Mouse (Mus musculus) layer of hippocampus, postnatal 25 days (tissue): ENCODE data around the gene Tas2r113. TPM values are rescaled to one million over a fixed set of nuclear protein-coding genes. Genes with fewer than 3 reads are reported as not detected.
"Not testable (repeated sequence)": the region's sequence is repeated elsewhere in the genome, so short reads cannot be mapped to it uniquely, and the experiment has no call there.

Experiments used
- DNase-seq, 2 experiments: peaks; one replicate each; pipeline ENCODE4 v3.0.0; 2022; ENCODE audit warnings: mixed read lengths in 2 of 2, low spot score in 1 of 2; ENCODE audit errors: extremely low spot score in 1 of 2
- total RNA-seq, 2 experiments: library from RNA; stranded (reverse); gene quantifications; 2 replicates each; pipeline ENCODE4 v1.2.3; 2021

The Tas2r113 gene
- total RNA-seq, result not detected

GRCm38 (mm10) chr6:132892711-132893110 is at the start of gene Tas2r113:
Gene Tas2r113 (plus strand): TSS chr6:132893011.
- no peak for DNase-seq

GRCm38 (mm10) chr6:132846842-132847241 is 46.0 kb upstream of the Tas2r113 start, which contains the start of gene Tas2r123:
Gene Tas2r123 (plus strand): TSS chr6:132847142.
- DNase-seq, result no peak

GRCm38 (mm10) chr6:132855138-132855537 is 37.7 kb upstream of the Tas2r113 start, which contains the start of gene Tas2r116:
Gene Tas2r116 (plus strand): TSS chr6:132855438.
- DNase-seq, result no peak

GRCm38 (mm10) chr6:132867708-132868107 is 25.1 kb upstream of the Tas2r113 start, which contains the start of gene Tas2r110:
Gene Tas2r110 (plus strand): TSS chr6:132868008.
- no peak for DNase-seq

GRCm38 (mm10) chr6:132909351-132909750 is 16.5 kb downstream of the Tas2r113 start, which contains the start of gene Tas2r125:
Gene Tas2r125 (plus strand): TSS chr6:132909651.
- no peak for DNase-seq

- not testable (repeated sequence) for DNase-seq
Measured at GRCm38 (mm10) chr6:132941376-132941775, 48.6 kb downstream of the Tas2r113 start.

Other genes starting within 250 kb of the Tas2r113 start
- not detected for gene A630073D07Rik, start 241.5 kb upstream of the Tas2r113 start, total RNA-seq
- not detected for gene Tas2r120, start 236.1 kb upstream of the Tas2r113 start, total RNA-seq
- not detected for gene Tas2r121, start 192.0 kb upstream of the Tas2r113 start, total RNA-seq
- gene Tas2r122, start 181.1 kb upstream of the Tas2r113 start, total RNA-seq, result not detected
- not detected for gene Tas2r115, start 155.0 kb upstream of the Tas2r113 start, total RNA-seq
- gene Tas2r124, start 138.3 kb upstream of the Tas2r113 start, total RNA-seq, result not detected
- gene Tas2r102, start 130.9 kb upstream of the Tas2r113 start, total RNA-seq, result not detected
- not detected for gene Tas2r136, start 114.8 kb upstream of the Tas2r113 start, total RNA-seq
- gene Tas2r117, start 90.2 kb upstream of the Tas2r113 start, total RNA-seq, result not detected
- not detected for gene Tas2r123, start 45.9 kb upstream of the Tas2r113 start, total RNA-seq
- not detected for gene Tas2r116, start 37.6 kb upstream of the Tas2r113 start, total RNA-seq
- gene Tas2r110, start 25.0 kb upstream of the Tas2r113 start, total RNA-seq, result not detected
- not detected for gene Tas2r125, start 16.6 kb downstream of the Tas2r113 start, total RNA-seq
- not detected for gene Tas2r129, start 58.1 kb downstream of the Tas2r113 start, total RNA-seq
- not detected for gene Tas2r131, start 64.9 kb downstream of the Tas2r113 start, total RNA-seq
- gene Tas2r109, start 88.0 kb downstream of the Tas2r113 start, total RNA-seq, result not detected
- not detected for gene Tas2r103, start 144.1 kb downstream of the Tas2r113 start, total RNA-seq
- not detected for gene Tas2r140, start 162.8 kb downstream of the Tas2r113 start, total RNA-seq
- gene Smim10l1, start 211.9 kb downstream of the Tas2r113 start, total RNA-seq, result 10 to 100 TPM; 86.2 to 92.9 TPM